Mouse (Mus musculus): ENCODE results near the gene Atp5j2.
A peak's percentile ranks its signal among the peaks of the same experiment; 100 is the strongest.

Gene Atp5j2

DNA sequence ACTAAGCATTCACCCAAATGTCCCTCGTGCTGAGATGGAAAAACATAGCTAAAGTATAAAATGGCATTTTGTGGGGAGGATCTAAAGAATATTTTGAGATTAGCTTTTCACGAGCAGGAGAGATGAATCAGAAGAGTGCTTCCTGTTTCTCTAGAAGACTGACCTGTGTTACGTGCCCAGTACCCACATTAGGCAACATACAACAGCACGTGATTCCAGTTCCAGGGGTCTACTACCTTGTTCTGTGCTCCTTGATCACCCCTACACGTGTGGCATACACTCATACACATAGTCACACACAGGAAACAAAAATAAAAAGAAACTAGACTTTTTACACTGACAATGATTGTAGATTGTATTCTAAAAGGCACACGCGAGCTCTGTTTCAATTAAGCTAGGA is 8.5 kb upstream of the Atp5j2 start:
- no peak for DNase-seq

DNA sequence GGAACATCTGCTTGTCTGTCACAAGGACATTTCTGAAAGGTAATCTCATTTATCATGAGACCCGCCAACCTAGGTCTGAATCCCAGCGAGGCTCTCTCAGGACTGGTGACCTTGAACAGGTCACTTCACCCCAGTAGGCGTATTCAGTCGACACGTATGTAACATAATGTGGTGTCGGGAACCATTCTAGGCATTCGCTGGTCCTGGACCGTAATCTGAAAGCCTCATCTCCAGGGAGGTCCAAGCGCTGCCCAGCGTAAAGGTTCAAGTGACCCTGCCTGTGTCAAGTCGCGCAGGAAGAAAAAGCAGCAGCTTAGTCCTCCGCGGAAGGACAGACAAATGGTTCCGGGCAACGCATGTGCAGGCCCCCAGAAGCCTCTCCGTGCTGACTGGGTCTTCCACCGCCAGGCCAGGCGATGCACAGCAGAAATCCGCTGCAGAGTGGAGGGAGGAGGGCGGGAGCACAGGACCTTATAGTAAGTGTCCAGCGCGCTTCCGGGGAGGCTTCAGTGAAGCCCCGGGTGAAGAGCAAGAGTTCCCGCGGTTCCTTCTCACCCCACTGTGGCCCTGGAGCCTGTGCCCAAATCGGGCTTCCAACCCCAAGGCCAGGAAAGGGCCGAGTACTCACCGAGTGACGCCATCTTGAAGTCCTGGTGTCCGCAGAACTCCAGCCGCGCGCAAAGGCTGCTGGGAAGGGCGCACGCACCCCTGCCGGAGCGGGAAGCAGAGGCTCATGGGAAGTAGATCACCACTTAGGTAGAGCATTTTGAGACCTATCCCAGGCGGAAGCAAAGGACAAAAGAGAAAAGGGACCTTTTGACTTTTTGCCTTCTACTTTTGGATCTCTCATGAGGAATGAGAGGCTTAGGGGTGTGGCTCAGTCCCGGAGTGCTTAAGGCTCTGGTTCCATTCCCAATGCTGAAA is 725 bp downstream of the Atp5j2 start:
- peak; percentile 89 for DNase-seq

DNA sequence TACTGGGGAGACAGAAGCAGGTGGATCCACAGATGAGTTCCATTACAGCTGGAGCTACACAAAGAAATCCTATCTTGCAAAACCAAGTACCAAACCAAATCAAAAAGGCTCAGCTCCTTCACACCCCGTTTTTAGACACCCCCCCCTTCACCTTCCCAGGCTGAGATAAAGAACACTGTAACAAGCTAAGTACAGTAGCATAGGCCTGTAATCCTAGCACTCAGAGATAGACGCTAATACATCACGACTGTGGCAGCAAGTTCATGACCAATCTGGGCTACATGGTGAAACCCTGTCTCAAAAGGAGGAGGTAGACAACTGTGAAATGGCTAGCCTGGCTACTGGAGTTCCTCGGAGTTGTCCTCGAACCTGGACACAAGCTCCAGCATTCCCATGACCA is 1.5 kb downstream of the Atp5j2 start:
- no peak for DNase-seq

DNA sequence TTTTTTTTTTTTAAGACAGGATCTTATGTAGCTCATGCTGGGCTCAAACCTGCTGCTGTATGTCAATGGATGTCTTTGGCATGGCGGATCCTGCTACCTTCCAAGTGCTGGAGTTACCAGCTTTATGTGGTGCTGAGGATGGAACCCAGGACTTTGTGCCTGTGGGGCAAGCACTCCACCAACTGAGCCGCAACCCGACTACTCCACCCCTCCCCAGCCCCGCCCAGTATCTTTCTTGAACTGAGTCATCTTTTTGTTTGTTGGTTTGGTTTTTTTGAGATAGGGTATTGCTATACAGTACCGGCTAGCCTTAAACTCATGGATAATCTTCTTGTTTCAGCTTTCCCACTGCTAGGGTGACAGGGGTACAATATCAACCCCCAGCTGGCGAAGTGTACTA is 2.4 kb downstream of the Atp5j2 start:
- DNase-seq = no peak

DNA sequence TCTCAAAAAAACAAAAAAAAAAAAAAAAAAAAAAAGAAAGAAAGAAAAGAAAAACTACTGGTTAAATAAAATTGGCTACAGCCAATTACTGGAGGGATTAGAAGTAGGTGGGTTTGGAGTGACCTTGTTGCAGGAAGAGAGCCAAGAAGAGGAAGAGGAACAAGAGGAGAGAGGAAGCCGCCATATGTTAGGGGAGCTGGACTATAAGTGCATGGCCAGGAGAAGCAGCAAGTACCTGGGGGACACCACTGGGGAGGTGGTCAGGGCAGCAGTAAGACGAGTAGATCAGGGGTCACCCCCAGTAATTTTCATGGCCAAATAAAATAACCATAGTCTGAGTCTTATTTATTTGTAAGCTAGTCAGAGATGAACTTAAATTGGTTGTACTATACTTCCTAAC is 6.6 kb downstream of the Atp5j2 start:
- no peak for DNase-seq

DNA sequence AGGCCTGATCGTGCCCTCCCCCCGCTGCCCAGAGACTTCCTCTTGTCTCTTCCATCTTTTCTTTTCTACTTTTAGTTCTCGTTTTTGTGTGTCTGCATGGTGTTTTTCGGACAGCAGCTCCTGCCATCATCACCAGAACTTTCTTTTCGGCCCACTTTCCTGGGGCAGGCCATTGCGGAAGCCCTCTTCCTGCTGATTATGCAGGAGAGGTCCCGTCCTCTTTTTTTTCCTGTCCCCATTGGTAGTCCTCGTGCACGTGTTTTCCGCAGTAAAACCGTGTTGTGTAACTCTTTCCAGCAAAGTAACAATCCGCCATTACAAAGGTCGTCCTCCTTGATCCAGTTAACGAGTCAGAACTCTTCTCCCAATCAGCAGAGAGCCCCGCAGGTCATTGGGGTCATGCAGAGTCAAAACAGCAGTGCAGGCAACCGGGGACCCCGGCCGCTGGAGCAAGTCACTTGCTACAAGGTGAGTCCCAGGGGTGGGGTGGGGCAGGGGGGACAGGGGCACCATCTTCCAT is 13.3 kb downstream of the Atp5j2 start:
- DNase-seq = no peak

DNA sequence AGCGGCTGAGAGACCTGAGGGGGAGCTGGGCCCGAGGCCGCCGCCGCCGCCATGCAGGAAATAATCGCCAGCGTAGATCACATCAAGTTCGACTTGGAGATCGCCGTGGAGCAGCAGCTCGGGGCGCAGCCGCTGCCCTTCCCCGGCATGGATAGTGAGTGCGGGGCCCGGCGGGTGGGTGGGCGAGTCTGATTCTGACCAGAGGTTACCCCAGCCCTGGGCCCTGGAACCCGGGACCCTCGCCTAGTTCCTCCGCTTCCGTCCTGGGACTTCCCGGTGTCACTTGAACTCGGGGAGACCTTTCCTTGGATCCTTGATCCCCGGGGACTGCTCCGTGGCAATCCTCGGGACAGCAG is 24.6 kb downstream of the Atp5j2 start:
- DNase-seq = no peak

DNA sequence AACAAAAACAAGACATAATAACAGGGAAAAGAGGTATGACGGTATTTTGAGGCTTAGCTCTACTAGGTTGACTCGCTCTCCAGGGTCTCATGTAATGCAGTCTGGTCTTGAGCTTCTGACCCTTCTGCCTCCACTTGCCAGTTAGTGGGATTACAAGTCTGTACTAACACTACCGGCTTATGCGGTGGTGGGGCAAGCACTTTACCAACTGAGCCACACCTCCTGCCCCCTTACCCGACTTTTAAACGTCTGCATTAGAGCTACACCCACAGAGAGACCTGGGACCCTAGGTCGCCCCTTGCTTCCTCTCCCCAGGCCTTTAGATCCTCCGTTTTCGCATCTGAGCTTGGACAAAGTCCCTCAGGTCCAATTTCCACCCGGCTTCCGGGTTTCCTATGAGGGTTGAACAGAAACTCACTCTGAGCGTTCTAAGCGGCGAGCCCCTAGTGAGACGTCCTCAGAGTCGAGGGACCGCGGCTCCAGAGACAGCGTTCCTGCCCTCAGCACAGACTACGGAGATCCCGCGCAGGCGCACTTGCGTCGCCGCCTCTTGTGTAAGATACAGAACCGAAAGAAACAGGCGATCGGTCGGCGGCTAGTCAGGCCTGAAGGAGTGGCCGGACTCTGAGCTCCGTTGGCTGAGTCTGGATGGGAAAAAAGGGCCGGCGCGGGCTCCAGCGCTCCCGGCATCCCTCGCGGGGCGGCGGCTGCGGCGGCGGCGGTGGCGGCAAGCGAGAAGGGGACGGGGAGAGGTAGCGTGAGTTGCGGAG is 25.1 kb downstream of the Atp5j2 start, which contains the start of the genes Ptcd1 and Cpsf4:
Ptcd1 (minus strand) TSS at position 573 of the 770 bp plus-strand sequence.
Cpsf4 (plus strand) TSS at position 678 of the 770 bp plus-strand sequence.
- peak; percentile 98 for DNase-seq

DNA sequence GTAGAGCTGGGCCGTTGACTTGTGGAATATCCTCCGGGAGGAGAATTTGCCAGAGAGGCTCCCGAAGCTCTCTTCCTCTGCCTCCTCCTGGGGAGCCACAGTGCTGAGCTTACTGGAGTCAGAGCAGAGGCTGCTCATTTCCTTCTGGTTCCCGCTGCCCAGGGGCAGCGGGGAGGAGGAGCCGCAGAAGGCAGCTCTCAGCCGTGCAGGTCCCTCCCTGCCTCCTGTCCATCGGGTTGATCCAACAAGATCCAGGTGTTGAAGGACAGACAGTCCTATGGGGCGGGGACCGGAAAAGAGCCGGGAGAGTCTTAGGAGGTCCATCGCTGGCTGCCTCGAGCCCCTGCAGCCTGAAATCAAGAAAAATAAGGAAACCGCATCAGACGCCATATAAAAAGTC is 26.7 kb downstream of the Atp5j2 start:
- DNase-seq = peak; percentile 21

DNA sequence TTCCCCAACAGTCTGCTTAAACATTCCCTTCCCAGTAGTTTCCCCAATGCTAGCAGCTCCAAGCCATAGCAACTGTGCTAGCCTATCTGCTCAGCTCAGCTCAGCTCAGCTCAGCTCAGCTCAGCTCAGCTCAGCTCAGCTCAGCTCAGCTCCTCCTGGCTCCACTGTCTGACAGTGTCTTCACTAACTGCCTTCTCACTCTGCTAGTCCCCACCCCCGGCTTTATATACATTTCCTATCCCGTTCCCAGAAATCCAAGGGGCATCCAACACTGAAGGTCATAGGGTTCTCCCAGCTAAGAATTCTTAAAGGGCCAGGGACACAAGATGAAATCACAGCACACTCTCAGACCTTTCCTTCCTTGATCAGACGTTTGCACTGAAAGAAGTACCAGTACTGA is 27.2 kb downstream of the Atp5j2 start:
- no peak for DNase-seq

DNA sequence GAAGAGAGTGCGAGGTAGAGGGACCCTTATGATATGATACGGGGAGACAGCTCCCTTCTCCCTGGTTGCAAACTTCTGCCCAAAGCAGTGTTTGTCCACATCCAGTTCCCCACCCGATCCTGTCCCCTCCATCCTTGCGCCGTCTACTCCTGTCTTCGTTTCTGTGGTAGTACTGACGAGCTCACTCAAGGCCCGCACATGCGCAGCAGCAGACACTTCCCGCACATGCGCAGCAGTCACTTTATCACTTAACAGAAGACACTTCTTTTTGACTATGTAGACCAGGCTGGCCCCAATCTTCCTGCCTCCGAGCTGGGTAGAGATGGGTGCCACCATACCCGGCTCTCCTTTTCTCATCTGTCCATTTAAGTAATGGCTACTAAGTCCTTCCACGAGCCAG is 30.5 kb downstream of the Atp5j2 start:
- no peak for DNase-seq

DNA sequence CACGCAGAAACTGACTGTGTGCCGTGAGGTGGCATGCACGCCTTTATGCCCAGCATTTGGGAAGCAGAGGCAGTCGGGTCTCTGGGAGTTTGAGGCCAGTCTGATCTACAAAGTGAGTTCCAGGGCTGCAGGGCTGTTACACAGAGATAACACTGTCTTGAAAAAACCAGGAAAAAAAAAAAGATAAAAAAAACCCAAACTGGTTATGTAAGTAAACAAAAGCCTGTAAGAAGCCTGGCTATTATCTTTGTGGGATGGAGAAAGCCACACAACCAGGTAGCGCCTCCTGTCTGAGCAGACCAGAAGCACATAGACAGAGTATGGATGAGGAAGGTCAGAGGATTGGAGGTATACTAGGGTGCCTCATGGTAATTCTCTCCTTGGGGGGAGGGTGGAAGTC is 39.2 kb downstream of the Atp5j2 start:
- DNase-seq = no peak

DNA sequence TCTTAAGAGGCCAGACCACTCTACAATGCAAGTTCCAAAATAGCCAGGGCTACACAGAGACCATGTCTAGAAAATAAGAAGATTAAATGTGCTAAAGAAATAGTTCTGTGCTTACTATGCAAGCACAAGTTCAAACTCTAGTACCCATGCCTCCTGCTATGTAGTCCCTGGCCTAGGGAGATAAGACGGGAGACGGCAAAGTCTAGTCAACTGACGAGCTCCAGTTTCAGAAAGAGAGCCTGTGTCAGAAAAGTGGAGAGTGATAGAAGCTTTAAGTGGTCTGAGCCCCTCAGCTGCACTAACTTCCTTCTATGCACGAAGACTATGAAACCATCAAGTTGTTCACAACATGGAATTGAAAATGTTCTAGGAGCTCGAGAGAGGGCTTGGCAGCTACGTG is 42.6 kb downstream of the Atp5j2 start:
- DNase-seq = no peak

DNA sequence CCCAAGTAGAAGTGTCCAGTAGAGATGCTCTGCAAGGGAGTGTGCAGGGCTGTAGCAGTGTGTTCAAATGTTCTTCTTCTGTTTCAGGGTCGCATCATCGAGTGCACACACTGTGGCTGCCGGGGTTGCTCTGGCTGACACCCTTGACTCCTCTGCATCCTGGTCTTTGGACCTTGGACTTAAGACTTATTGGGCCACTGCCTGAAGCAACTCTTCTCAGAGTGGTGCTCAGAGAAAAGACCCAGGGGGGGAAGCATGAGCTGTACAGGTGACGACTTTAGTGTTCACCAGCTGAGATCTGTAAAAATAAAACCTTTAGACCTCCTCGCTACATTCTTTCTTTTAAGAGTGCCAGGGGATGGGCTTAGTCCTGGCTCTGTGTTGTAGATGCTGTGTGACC is 44.1 kb downstream of the Atp5j2 start:
- DNase-seq = no peak

DNA sequence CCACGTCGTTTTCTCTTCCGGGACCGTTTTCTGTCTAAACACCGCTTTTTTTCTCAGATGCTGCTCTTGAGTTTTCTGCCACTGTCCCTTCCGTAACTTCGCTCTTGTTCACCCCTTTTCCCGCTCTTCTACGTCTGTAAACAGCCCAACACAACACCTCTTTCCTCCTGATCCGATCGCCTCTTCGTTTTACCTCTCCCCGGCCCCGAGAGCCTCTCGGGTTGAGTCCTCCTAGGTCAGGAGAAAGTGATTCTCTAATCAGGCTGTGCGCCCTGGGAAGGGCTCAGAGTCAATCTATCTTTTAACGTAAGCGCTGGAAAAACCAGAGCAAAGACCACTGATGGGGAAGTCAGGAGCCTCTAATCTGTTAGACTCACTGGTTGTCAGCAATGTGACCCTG is 51.3 kb downstream of the Atp5j2 start:
- DNase-seq = peak; percentile 34

DNA sequence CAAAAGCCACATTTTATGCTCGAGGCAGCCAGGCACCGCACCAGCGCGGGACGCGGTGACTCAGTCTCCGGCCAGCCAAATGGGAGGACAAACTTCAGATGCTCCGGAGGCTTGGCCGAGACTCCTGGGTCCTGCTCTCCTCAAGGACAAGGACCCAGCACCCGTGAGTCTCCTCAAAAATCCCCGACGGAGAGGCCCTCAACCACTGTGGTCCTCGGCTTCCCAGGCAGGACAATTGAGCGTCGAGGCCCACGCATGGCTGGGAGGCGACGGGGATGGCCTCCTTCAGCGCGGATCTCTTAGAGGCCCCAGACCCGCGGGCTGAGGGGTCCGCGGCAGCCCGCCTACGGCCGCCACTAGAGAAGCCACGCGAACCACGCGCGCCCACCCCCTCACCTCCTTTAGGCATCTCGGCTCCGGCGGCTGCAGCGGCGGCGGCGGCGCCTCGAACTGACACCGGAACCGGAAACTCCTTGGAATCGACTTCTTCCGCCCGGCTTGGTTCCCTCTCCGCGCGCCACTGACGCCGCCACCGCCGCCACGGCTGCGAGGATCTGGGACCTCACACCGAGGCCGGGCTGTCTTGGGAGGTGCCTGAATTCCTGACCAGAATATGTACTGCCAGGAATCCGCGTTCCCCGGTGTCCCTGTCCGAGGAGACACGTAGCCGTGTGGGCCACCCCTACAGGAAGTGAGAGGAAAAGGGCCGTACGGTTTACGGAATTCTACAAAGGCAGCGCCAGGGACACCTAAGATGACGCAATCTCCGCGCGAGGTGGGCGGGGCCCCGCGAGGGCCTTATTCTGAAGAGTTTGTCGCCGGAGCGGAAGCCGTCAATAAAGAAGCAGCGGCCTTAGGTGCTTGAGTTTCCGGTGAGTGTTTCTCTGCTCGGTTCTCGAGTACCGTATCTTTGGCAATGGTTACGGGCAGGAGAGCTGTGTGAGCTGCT is 52.0 kb downstream of the Atp5j2 start, which contains the start of the genes Pdap1 and Bud31:
Pdap1 (minus strand) TSS at position 668 of the 949 bp plus-strand sequence.
Bud31 (plus strand) TSS at position 792 of the 949 bp plus-strand sequence.
- peak; percentile 93 for DNase-seq

DNA sequence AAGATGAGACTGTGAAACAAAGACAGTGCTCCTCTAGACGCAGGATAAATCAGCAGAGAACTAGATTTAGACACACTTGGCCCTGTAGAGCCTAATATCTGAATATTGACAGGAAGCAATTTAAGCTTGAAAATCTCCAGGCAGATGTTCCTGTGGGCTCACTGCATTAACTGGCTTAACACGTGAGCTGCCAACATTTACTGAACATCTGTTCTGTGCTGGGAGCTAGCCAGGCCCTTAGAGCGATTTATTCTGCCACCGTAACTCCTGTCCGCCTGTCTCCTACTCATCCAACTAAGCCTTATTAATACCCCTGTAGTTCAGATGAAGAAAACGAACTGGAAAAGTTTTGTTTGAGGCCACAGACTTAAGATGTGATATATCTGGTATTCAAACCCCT is 53.0 kb downstream of the Atp5j2 start:
- peak; percentile 31 for DNase-seq

All from cerebellum, adult 11-12 months (tissue).